Mouse (Mus musculus) liver, adult 2 months (tissue): ENCODE measurements around the gene Cse1l. TPM values are rescaled to one million over a fixed set of nuclear protein-coding genes. Genes with fewer than 3 reads are reported as not detected.

Experiments used
- DNase-seq: peaks from one replicate; pipeline ENCODE4 v3.0.0-alpha.2; 2011; ENCODE audit warnings: low read depth, low spot score; ENCODE audit errors: extremely low read depth
- H3K27ac ChIP-seq: fragments of 200-500 bp; replicated peaks from 2 replicates; pipeline ENCODE4 v1.5.1; 2012; ENCODE audit warnings: low read depth, mild to moderate bottlenecking, control low read depth, inconsistent platforms, low read length; ENCODE audit not compliant: insufficient read depth
- H3K27me3 ChIP-seq: fragments of 200-500 bp; 2 replicates; pipeline ENCODE4 v1.6.1; 2012; ENCODE audit warnings: mild to moderate bottlenecking, moderate library complexity, low read length, inconsistent platforms; ENCODE audit not compliant: control insufficient read depth, insufficient read depth
- H3K36me3 ChIP-seq: fragments of 200-500 bp; 2 replicates; pipeline ENCODE4 v1.6.1; 2012; ENCODE audit warnings: low read length, inconsistent platforms; ENCODE audit not compliant: control insufficient read depth, insufficient read depth
- H3K4me1 ChIP-seq: fragments of 200-500 bp; 2 replicates; pipeline ENCODE4 v1.6.1; 2011; ENCODE audit warnings: low read length; ENCODE audit not compliant: control insufficient read depth, insufficient read depth
- H3K4me3 ChIP-seq: fragments of 200-500 bp; 2 replicates; pipeline ENCODE4 v1.5.1; 2011; ENCODE audit warnings: low read depth, mild to moderate bottlenecking, control low read depth, low read length, moderate library complexity; ENCODE audit not compliant: insufficient read depth
- H3K79me2 ChIP-seq: fragments of 200-500 bp; 2 replicates; pipeline ENCODE4 v1.6.1; 2012; ENCODE audit warnings: inconsistent platforms, mild to moderate bottlenecking, low read length, moderate library complexity; ENCODE audit not compliant: control insufficient read depth, insufficient read depth
- H3K9ac ChIP-seq: fragments of 200-500 bp; 2 replicates; pipeline ENCODE4 v1.6.1; 2012; ENCODE audit warnings: low read depth, mild to moderate bottlenecking, control low read depth, inconsistent platforms, low read length
- CTCF ChIP-seq: fragments of 200-500 bp; IDR thresholded peaks from 2 replicates; pipeline ENCODE4 v1.5.1; 2011; ENCODE audit warnings: low read depth, low read length, control low read depth
- POLR2A ChIP-seq: fragments of 200-500 bp; IDR thresholded peaks from 2 replicates; pipeline ENCODE4 v1.6.1; 2011; ENCODE audit warnings: low read length, control low read depth; ENCODE audit not compliant: insufficient read depth; ENCODE audit errors: extremely low read depth
- WGBS: fragments of 180-500 bp; shearing (Covaris S2); methylation state at CpG from one replicate; pipeline ENCODE4 v1.1.7; 2018; 5-methylcytosine and 5-hydroxymethylcytosine counted together
- polyA plus RNA-seq: library from polyadenylated mRNA; depleted of rRNA; stranded (reverse); fragments of >200 nt; gene quantifications from 2 replicates; pipeline ENCODE4 v1.2.3, GENCODE M21; 2012
- total RNA-seq: library from RNA; depleted of rRNA; stranded (reverse); fragments of >200 nt; gene quantifications from 2 replicates; pipeline ENCODE4 v1.2.3, GENCODE M21; 2014

Gene Cse1l
- total and polyA plus RNA-seq, 2 experiments, result 10.7 to 29.7 TPM

DNA sequence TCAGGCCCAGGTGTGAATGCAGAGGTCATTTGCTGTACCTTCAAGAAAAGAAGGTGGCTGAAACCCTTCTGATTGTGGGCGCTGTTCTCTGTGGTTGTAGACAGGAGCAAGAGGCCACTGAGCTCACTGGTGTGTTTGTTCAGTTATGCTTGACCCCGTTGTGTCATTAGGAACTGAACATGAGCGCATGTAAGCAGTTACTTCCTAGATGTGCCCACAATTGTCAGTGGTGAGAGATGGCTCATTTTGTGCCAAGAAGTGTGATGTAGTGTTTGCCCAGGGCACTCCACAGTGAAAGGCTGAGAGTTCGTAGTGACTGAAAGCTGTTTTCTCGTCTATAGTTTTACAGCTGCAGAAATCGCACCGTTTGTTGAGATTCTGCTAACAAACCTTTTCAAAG lies 29.7 kb downstream of the Cse1l start:
- no peak for TF ChIP-seq CTCF
- TF ChIP-seq POLR2A, result no peak
- H3K36me3 ChIP-seq, result peaks cover 45% of the 10 kb centered on the region
- H3K27ac ChIP-seq, result no peak overlapping the region
- 92% methylated on average over 7 of the region's 7 CpGs for WGBS
- no peaks in the 10 kb centered on the region for H3K27me3 ChIP-seq
- H3K79me2 ChIP-seq, result no peaks in the 10 kb centered on the region
- H3K4me1 ChIP-seq, result no peaks in the 10 kb centered on the region
- no peak overlapping the region for H3K9ac ChIP-seq
- H3K4me3 ChIP-seq, result no peak overlapping the region
- no peak for DNase-seq

DNA sequence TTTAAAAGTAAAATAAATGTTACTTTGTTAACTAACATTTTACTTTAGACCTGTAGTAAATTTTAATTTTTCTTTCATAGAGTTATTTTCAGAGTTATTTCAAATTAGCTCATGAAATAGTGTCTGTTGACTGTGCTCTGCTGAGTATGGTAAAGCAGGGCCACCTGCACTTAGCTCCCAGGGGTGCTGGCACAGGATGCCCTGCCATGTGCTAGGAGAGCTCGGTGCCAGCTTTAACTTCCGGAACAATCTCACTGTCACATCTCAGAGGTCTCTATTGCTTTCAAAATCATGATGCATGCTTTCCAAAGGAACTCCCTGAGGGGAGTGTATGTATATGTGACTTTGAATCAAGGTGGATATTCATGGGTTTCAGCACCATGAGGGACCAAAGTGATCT lies 30.3 kb downstream of the Cse1l start:
- Histone ChIP-seq H3K36me3 (peaks cover 46% of the 10 kb centered on the region), H3K4me1 (no peaks in the 10 kb centered on the region), H3K27ac (no peak overlapping the region), H3K79me2 (no peaks in the 10 kb centered on the region), H3K9ac (no peak overlapping the region), H3K27me3 (no peaks in the 10 kb centered on the region), H3K4me3 (no peak overlapping the region)
- WGBS, result 77% methylated on average over 2 of the region's 2 CpGs
- no peak for DNase-seq
- TF ChIP-seq POLR2A, result no peak
- no peak for TF ChIP-seq CTCF

DNA sequence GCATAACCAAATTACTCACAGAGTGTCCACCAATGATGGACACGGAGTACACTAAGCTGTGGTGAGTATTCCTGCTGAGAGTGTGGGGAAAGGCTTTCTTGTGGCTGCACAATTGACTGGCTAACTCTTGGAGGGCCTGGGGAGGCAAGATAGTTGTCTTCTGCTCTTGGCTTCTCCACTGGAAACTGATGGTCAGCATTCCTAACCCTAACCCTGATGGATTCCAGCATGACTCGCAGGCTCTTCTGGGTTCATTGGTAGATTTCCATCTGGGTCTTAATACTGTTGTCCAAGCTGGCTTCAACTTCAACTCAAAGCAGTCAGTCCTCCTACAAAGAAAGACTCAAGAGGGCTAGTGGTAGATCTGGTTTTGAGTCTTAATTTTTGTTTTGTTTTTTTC lies 37.3 kb downstream of the Cse1l start:
- DNase-seq, result no peak
- H3K27me3 ChIP-seq, result no peaks in the 10 kb centered on the region
- H3K27ac ChIP-seq, result no peak overlapping the region
- peaks cover 43% of the 10 kb centered on the region for H3K36me3 ChIP-seq
- no peaks in the 10 kb centered on the region for H3K79me2 ChIP-seq
- no peak overlapping the region for H3K9ac ChIP-seq
- TF ChIP-seq CTCF, result no peak
- no peak for TF ChIP-seq POLR2A
- H3K4me3 ChIP-seq, result no peak overlapping the region
- H3K4me1 ChIP-seq, result no peaks in the 10 kb centered on the region
- 81% methylated on average over 2 of the region's 2 CpGs for WGBS

DNA sequence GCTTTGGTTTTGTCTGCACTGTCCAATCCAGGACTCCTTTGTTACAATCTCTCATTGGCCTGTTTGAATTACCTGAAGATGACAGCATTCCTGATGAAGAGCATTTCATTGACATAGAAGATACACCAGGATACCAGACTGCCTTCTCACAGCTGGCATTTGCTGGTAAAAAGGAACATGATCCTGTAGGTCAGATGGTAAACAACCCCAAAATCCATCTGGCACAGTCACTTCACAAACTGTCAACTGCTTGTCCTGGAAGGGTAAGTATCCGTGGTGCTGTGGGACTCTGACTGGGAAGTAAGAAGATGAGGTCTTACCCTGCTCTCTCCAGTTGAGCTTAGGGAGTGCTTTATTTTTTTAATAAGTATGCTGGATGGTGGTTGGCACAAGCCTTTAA lies 38.5 kb downstream of the Cse1l start:
- Histone ChIP-seq H3K4me3 (no peak overlapping the region), H3K4me1 (no peaks in the 10 kb centered on the region), H3K27ac (no peak overlapping the region), H3K9ac (no peak overlapping the region), H3K79me2 (no peaks in the 10 kb centered on the region), H3K36me3 (peaks cover 49% of the 10 kb centered on the region), H3K27me3 (no peaks in the 10 kb centered on the region)
- TF ChIP-seq POLR2A (no peak), CTCF (no peak)
- WGBS, result 73% methylated on average over 1 of the region's 1 CpGs
- no peak for DNase-seq

DNA sequence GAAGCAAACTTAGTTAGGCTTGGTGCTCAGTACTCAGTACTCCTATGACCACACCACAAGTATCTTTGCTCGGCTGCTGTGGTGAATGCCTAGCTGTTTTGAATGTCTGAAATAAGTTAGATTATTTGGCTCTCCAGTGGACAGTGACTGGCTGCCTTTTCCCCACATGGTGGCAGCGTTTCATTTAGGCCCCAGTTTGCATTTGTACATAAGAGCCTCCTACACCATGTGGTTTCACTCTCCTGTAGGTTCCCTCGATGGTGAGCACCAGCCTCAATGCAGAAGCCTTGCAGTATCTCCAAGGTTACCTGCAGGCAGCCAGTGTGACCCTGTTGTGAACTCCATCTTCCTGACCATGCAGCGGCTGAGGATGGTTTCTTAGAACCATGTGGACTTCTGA lies 39.6 kb downstream of the Cse1l start:
- no peak overlapping the region for H3K27ac ChIP-seq
- TF ChIP-seq POLR2A (no peak), CTCF (peak; percentile 40; the same call in 1 of the 2 replicates)
- H3K4me3 ChIP-seq, result no peak overlapping the region
- no peaks in the 10 kb centered on the region for H3K79me2 ChIP-seq
- peaks cover 54% of the 10 kb centered on the region for H3K36me3 ChIP-seq
- DNase-seq, result no peak
- no peak overlapping the region for H3K9ac ChIP-seq
- no peaks in the 10 kb centered on the region for H3K27me3 ChIP-seq
- WGBS, result 48% methylated on average over 4 of the region's 4 CpGs
- H3K4me1 ChIP-seq, result no peaks in the 10 kb centered on the region

DNA sequence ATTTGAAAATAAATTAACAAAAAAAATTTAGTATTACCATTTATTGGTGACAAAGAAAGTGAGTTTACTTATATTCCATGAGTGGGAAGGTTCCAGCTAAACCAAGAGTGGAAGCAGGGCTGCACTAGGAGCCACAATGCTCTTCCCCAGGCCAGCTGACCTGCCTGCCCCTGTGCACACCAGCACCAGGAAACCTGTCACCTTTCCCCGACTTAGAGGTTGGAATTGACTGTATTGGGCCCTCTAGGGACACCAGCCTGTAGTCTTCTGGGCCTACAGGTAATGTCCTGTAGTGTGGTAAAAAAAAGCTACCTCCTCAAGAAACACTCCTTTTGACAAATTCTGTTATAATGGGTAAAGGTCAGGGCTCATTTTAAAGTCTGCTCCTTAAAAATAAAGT lies 42.4 kb downstream of the Cse1l start:
- Histone ChIP-seq H3K79me2 (no peaks in the 10 kb centered on the region), H3K27ac (no peak overlapping the region), H3K9ac (no peak overlapping the region), H3K4me3 (no peak overlapping the region), H3K4me1 (peaks cover 11% of the 10 kb centered on the region), H3K27me3 (no peaks in the 10 kb centered on the region), H3K36me3 (peaks cover 57% of the 10 kb centered on the region)
- 21% methylated on average over 1 of the region's 1 CpGs for WGBS
- no peak for TF ChIP-seq CTCF
- no peak for TF ChIP-seq POLR2A
- peak; percentile 67 for DNase-seq
